Mouse (Mus musculus) heart, embryonic 14.5 days (tissue): ENCODE results near the gene Plxnb2. TPM values are rescaled to one million over a fixed set of nuclear protein-coding genes. Genes with fewer than 3 reads are reported as not detected.

ENCODE experiments used
- ATAC-seq: fragments of 200-750 bp; cut with Nextera tagmentation; 2 replicates; pipeline ENCODE4 v1.8.0; 2017; ENCODE audit warnings: low read depth, moderate TSS enrichment; ENCODE audit not compliant: insufficient number of reproducible peaks, insufficient read depth, low FRiP score
- H3K27ac ChIP-seq, 2 experiments: fragments of 200-500 bp in 1 of 2; fragments of 300-500 bp in 1 of 2; sonication (generic) in 1 of 2; replicated peaks in 1 of 2; 2 replicates each; pipeline ENCODE4 v1.5.1; 2012 to 2014; ENCODE audit warnings: low read depth in 2 of 2, low read length in 2 of 2, control low read depth in 1 of 2, mild to moderate bottlenecking in 1 of 2, mixed read lengths in 1 of 2; ENCODE audit not compliant: control insufficient read depth in 1 of 2, insufficient read depth in 1 of 2
- H3K27me3 ChIP-seq: fragments of 300-500 bp; sonication (generic); 2 replicates; pipeline ENCODE4 v1.6.1; 2014; ENCODE audit warnings: mild to moderate bottlenecking, low read length, control low read depth; ENCODE audit not compliant: control insufficient read depth, insufficient read depth
- H3K36me3 ChIP-seq: fragments of 300-500 bp; sonication (generic); 2 replicates; pipeline ENCODE4 v1.6.1; 2014; ENCODE audit warnings: mild to moderate bottlenecking, control low read depth, low read length, mixed read lengths; ENCODE audit not compliant: control insufficient read depth, insufficient read depth
- H3K4me1 ChIP-seq, 2 experiments: fragments of 200-500 bp in 1 of 2; fragments of 300-500 bp in 1 of 2; sonication (generic) in 1 of 2; 2 replicates each; pipeline ENCODE4 v1.6.1; 2012 to 2014; ENCODE audit warnings: low read length in 2 of 2, control low read depth in 1 of 2, mixed read lengths in 1 of 2; ENCODE audit not compliant: control insufficient read depth in 2 of 2, insufficient read depth in 2 of 2
- H3K4me2 ChIP-seq: fragments of 300-500 bp; sonication (generic); 2 replicates; pipeline ENCODE4 v1.6.1; 2014; ENCODE audit warnings: mild to moderate bottlenecking, low read length
- H3K4me3 ChIP-seq, 2 experiments: fragments of 200-500 bp in 1 of 2; fragments of 300-500 bp in 1 of 2; sonication (generic) in 1 of 2; 2 replicates each; pipeline ENCODE4 v1.5.1; 2012 to 2014; ENCODE audit warnings: low read length in 2 of 2, mild to moderate bottlenecking in 2 of 2, control low read depth in 1 of 2, low read depth in 1 of 2, moderate library complexity in 1 of 2; ENCODE audit not compliant: control insufficient read depth in 1 of 2, insufficient read depth in 1 of 2
- H3K9ac ChIP-seq: fragments of 300-500 bp; sonication (generic); 2 replicates; pipeline ENCODE4 v1.6.1; 2014; ENCODE audit warnings: mild to moderate bottlenecking, low read length
- H3K9me3 ChIP-seq: fragments of 300-500 bp; sonication (generic); 2 replicates; pipeline ENCODE4 v1.6.1; 2016; ENCODE audit warnings: low read length, control low read depth; ENCODE audit not compliant: control insufficient read depth
- WGBS: fragments of 180-500 bp; shearing (Covaris S2); extraction: QIAGEN DNeasy Blood & Tissue Kit; methylation state at CpG from one replicate; pipeline ENCODE4 v1.1.7; 2014; 5-methylcytosine and 5-hydroxymethylcytosine counted together
- polyA plus RNA-seq: library from polyadenylated mRNA; unstranded; fragments of >200 nt; fragmentation: Nextera tagmentation; extraction: Ambion mirVana; gene quantifications from 2 replicates; pipeline ENCODE4 v1.2.1, GENCODE M21; 2014

The Plxnb2 gene
- polyA plus RNA-seq, 1 experiment from 2014 or later, result 99.3 TPM

- H3K27me3 ChIP-seq, result no peaks in the 10 kb centered on the region
- H3K9ac ChIP-seq, result peak overlapping the region; percentile 82
- 2% methylated on average over 16 of the region's 16 CpGs for WGBS
- H3K4me1 ChIP-seq, result peaks cover 61 to 74% of the 10 kb centered on the region in 2 experiments
- ATAC-seq, result peak; percentile 51; the same call in 1 of the 2 replicates
- H3K36me3 ChIP-seq, result no peaks in the 10 kb centered on the region
- peak overlapping the region; percentile 80 to 81 for H3K4me3 ChIP-seq
- H3K9me3 ChIP-seq, result no peaks in the 10 kb centered on the region
- H3K27ac ChIP-seq, result peak overlapping the region; percentile 87 to 96
- H3K4me2 ChIP-seq, result peak overlapping the region; percentile 92
Observed at GRCm38 (mm10) chr15:89178954-89179629, 1.5 kb downstream of the Plxnb2 start.

DNA sequence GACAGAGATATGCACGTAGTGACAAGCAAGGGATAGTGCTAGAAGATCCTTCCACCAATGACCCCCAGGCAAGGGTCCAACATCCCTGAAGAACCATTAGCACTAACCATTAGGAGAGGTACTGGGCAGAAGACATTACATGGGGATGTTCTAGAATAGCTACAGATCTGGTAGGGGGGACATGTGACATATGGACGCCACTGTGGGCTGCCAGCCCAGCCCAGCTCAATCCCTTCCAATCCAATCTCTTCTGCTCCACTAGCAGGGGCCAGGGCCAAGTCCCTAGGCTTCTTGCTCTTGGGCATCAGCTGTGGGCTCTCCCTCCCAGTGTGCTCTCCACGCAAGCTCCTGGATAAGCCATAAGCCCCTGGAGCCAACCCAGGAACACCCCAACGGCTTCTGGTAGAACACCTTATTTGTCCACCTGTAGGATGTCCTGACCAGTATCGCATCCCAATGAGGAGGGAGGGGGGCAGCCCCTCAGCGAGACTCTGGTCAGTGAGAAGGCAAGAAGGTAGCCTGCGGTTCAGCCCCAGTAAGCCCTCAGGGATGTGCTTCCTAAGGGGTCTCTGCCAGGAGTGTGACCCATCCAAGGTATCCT lies 2.2 kb downstream of the Plxnb2 start:
- Histone ChIP-seq H3K9ac (peak overlapping the region; percentile 82), H3K4me3 (peak overlapping the region; percentile 80 to 81), H3K27me3 (no peaks in the 10 kb centered on the region), H3K9me3 (no peaks in the 10 kb centered on the region), H3K4me1 (peaks cover 66 to 77% of the 10 kb centered on the region in 2 experiments), H3K27ac (peak overlapping the region; percentile 87 to 96), H3K36me3 (no peaks in the 10 kb centered on the region), H3K4me2 (peak overlapping the region; percentile 92)
- 60% methylated on average over 7 of the region's 7 CpGs for WGBS
- no peak for ATAC-seq

DNA sequence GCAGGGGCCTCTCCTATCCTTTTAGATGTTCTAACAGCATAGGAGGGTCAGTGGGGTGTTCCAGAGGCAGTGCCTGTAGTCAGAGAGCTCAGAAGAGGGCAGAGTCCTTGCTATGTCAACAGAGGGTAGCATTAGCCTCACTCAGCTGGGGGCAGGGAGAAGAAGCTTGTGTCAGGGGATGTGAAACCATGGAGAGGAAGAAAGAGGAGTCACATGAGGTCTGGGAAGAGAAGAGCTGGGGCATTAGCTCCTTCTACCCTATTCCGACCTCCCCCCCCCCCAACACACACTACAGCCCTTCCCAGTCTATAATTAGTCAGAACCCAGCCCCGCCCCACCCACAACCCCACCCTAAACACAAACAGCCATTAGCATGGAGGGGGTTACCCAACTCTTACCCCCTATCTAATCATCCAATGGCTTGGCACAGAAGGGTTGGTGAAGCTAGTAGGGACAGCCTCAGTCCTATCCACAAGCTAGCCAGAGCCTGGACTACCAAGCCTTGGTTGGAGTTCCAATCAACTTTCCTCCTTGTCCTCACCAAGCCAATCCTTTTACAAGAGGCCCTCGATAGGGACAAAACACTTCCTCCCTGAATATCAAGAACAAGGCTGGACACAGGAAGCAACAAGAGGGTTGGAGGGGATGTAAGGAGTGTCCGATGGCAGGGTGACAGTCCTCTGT lies 2.9 kb downstream of the Plxnb2 start:
- peak overlapping the region; percentile 87 to 96 for H3K27ac ChIP-seq
- H3K4me2 ChIP-seq, result peak overlapping the region; percentile 92
- H3K4me3 ChIP-seq, result peak overlapping the region in 1 of 2 experiments; percentile 80; a peak in 1 of 4 replicates
- H3K9me3 ChIP-seq, result no peaks in the 10 kb centered on the region
- peaks cover 67 to 79% of the 10 kb centered on the region in 2 experiments for H3K4me1 ChIP-seq
- WGBS, result 51% methylated on average over 4 of the region's 4 CpGs
- no peaks in the 10 kb centered on the region for H3K36me3 ChIP-seq
- no peaks in the 10 kb centered on the region for H3K27me3 ChIP-seq
- no peak for ATAC-seq
- peak overlapping the region; percentile 82 for H3K9ac ChIP-seq

DNA sequence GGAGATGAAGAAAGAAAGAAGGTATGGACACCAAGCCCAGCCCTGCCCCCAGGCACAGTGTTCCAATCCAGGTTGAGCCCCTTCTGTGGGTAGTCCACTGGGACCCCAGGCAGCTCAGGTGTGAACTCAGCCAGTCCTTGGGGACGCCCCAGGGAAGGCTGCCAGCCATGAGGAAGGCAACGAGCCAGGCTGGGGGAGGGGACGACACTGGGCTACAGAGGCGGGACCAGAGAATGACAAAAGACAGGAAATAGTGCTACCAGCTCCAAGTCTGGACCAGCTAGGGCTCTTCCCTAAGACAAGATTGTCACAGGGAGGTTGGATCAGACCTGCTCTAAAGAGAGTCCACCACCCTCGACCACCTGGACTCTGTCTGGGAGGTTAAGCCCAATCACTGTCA lies 3.5 kb downstream of the Plxnb2 start:
- Histone ChIP-seq H3K4me1 (peaks cover 67 to 80% of the 10 kb centered on the region in 2 experiments), H3K27ac (peak overlapping the region; percentile 54 to 96), H3K36me3 (no peaks in the 10 kb centered on the region), H3K4me3 (0 out of 4 replicates have a peak overlapping the region, but pooled peaks of 1 of the 2 experiments have one; percentile 1), H3K9ac (peak overlapping the region; percentile 46), H3K9me3 (no peaks in the 10 kb centered on the region), H3K4me2 (peak overlapping the region; percentile 92), H3K27me3 (no peaks in the 10 kb centered on the region)
- WGBS, result 7% methylated on average over 5 of the region's 5 CpGs
- ATAC-seq, result no peak

DNA sequence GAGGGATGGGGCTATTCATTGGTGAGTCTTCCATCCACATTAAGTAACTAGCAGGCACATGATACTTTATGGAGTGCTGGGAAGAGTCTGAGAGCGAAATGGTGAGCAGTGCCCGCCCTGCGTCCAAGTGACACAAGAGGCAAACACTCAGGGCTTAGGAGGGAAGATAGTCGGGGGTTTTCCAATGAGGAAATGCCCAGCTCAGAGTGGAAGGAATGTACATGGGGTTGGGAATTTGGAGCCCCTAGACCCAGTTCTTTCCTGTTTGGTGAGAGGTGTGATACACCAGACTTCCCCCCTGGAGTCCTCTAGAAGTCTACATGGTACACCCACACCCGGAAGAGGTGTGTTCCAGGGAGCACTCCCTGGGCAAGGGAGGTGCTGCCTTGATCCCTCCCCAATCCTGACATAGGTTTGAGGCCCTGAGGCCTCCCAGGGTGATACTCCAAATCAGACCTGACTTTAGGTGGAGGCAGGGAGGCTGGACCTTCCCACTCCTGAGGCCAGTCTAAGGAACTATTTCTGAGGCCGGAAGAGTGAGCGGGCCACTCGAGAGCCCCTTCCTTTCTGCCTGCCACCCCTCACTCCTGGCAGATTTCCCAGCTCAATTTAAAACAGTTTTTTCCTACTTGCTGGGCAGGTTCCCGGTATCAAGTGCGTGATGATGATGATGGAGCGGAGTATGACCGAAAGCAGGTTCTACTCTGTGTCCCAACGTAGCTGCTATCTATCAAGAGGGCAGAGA lies 5.0 kb downstream of the Plxnb2 start:
- Histone ChIP-seq H3K4me1 (peaks cover 60 to 79% of the 10 kb centered on the region in 2 experiments), H3K4me3 (no peak overlapping the region), H3K9ac (peak overlapping the region; percentile 5; the same call in 1 of the 2 replicates), H3K4me2 (no peak overlapping the region), H3K27me3 (no peaks in the 10 kb centered on the region), H3K9me3 (no peaks in the 10 kb centered on the region), H3K27ac (0 out of 4 replicates have a peak overlapping the region, but pooled peaks of 1 of the 2 experiments have one; percentile 6), H3K36me3 (no peaks in the 10 kb centered on the region)
- ATAC-seq, result no peak
- 59% methylated on average over 13 of the region's 13 CpGs for WGBS

GRCm38 (mm10) chr15:89174889-89175339 lies 5.7 kb downstream of the Plxnb2 start:
- Histone ChIP-seq H3K36me3 (peaks cover 3% of the 10 kb centered on the region; the same call in 1 of the 2 replicates), H3K9ac (no peak overlapping the region), H3K4me1 (peaks cover 66 to 86% of the 10 kb centered on the region in 2 experiments), H3K27me3 (no peaks in the 10 kb centered on the region), H3K27ac (no peak overlapping the region), H3K9me3 (no peaks in the 10 kb centered on the region), H3K4me3 (no peak overlapping the region), H3K4me2 (no peak overlapping the region)
- no peak for ATAC-seq
- 41% methylated on average over 11 of the region's 11 CpGs for WGBS

DNA sequence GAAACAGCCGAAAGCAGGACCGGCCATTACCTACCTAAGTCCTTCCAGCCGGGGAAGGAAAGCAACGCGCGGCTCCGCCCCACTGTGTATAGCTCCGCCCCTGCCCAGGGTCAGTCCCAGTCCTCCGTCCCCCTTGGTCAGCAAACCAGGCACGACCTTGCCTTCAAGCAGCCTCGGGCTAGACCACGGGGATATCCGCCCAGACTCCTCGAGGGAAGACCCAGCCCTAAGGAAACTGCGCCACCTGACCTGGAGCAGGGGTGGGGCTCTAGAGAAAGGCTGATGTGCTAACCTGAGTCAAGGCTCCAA lies 6.7 kb downstream of the Plxnb2 start:
- peak overlapping the region; percentile 80 for H3K9ac ChIP-seq
- peak; percentile 20; the same call in 1 of the 2 replicates for ATAC-seq
- WGBS, result 2% methylated on average over 15 of the region's 15 CpGs
- H3K4me1 ChIP-seq, result peaks cover 71 to 87% of the 10 kb centered on the region in 2 experiments
- H3K27me3 ChIP-seq, result no peaks in the 10 kb centered on the region
- peaks cover 6% of the 10 kb centered on the region; the same call in 1 of the 2 replicates for H3K36me3 ChIP-seq
- H3K9me3 ChIP-seq, result no peaks in the 10 kb centered on the region
- H3K4me3 ChIP-seq, result peak overlapping the region; percentile 59 to 60
- 0 out of 4 replicates have a peak overlapping the region, but pooled peaks of 1 of the 2 experiments have one; percentile 43 for H3K27ac ChIP-seq
- H3K4me2 ChIP-seq, result peak overlapping the region; percentile 99
